Mouse (Mus musculus) testis, adult 2 months (tissue): ENCODE data around the gene Nars2.

ENCODE experiments used
- CTCF ChIP-seq: fragments of 200-500 bp; IDR thresholded peaks from 2 replicates; pipeline ENCODE4 v1.5.1; 2012; ENCODE audit warnings: low read depth, mild to moderate bottlenecking, inconsistent platforms, low read length, moderate library complexity; ENCODE audit not compliant: control insufficient read depth, insufficient read depth, insufficient replicate concordance
- POLR2A ChIP-seq: fragments of 200-500 bp; IDR thresholded peaks from 2 replicates; pipeline ENCODE4 v1.6.1; 2012; ENCODE audit warnings: low read depth, mild to moderate bottlenecking, inconsistent platforms, low read length, moderate library complexity; ENCODE audit not compliant: control insufficient read depth

DNA sequence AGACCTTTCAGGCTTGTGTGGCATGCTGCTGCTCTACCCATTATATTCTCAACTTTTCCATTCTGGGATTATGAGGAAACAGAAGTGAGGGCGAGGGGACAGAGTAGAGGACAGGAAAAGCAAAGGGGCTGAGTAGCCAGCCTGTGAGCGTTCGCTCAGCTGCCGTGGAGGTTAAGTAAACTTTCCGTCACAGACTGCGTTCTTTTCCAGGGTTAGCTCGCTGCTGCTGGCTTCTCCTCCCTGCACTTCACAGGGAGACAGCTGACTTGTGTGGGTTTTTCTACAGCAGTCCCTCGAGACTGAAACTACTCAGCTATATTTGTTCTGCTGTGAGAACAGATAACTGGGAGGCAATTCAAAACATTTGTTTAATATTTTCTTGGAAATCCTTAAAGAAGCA lies 34.5 kb downstream of the Nars2 start:
- TF ChIP-seq POLR2A: no peak
- TF ChIP-seq CTCF: no peak
